Mouse (Mus musculus) limb, embryonic 14.5 days (tissue): ENCODE data around the gene Plxna4. TPM values are rescaled to one million over a fixed set of nuclear protein-coding genes. Genes with fewer than 3 reads are reported as not detected.

ENCODE experiments used
- ATAC-seq: fragments of 200-750 bp; cut with Nextera tagmentation; 2 replicates; pipeline ENCODE4 v1.8.0; 2017; ENCODE audit warnings: low read depth, moderate number of reproducible peaks, moderate TSS enrichment; ENCODE audit not compliant: low FRiP score
- DNase-seq: peaks from one replicate; pipeline ENCODE4 v3.0.0-alpha.2; 2015; ENCODE audit warnings: low spot score
- H3K27ac ChIP-seq: fragments of 300-500 bp; sonication (generic); replicated peaks from 2 replicates; pipeline ENCODE4 v1.5.1; 2014; ENCODE audit warnings: low read depth, mild to moderate bottlenecking, low read length, moderate library complexity, mixed read lengths
- H3K27me3 ChIP-seq: fragments of 300-500 bp; sonication (generic); 2 replicates; pipeline ENCODE4 v1.6.1; 2014; ENCODE audit warnings: low read length, mixed read lengths; ENCODE audit not compliant: control insufficient read depth, insufficient read depth
- H3K36me3 ChIP-seq: fragments of 300-500 bp; sonication (generic); 2 replicates; pipeline ENCODE4 v1.6.1; 2014; ENCODE audit warnings: mild to moderate bottlenecking, low read length, moderate library complexity, mixed read lengths; ENCODE audit not compliant: control insufficient read depth, insufficient read depth
- H3K4me1 ChIP-seq: fragments of 300-500 bp; sonication (generic); 2 replicates; pipeline ENCODE4 v1.6.1; 2014; ENCODE audit warnings: antibody characterized with exemption, low read length, mixed read lengths; ENCODE audit not compliant: control insufficient read depth, insufficient read depth
- H3K4me2 ChIP-seq: fragments of 300-500 bp; sonication (generic); replicated peaks from 2 replicates; pipeline ENCODE4 v1.6.1; 2014; ENCODE audit warnings: low read depth, mild to moderate bottlenecking, low read length, moderate library complexity; ENCODE audit not compliant: severe bottlenecking
- H3K4me3 ChIP-seq: fragments of 300-500 bp; sonication (generic); replicated peaks from 2 replicates; pipeline ENCODE4 v1.5.1; 2014; ENCODE audit warnings: low read length
- H3K9ac ChIP-seq: fragments of 300-500 bp; sonication (generic); 2 replicates; pipeline ENCODE4 v1.6.1; 2014; ENCODE audit warnings: mild to moderate bottlenecking, low read depth, low read length, moderate library complexity; ENCODE audit not compliant: severe bottlenecking
- H3K9me3 ChIP-seq: fragments of 300-500 bp; sonication (generic); 2 replicates; pipeline ENCODE4 v1.6.1; 2016; ENCODE audit warnings: low read length; ENCODE audit not compliant: control insufficient read depth
- POLR2A ChIP-seq: fragments of 200-500 bp; IDR thresholded peaks from 2 replicates; pipeline ENCODE4 v1.8.0; 2012; ENCODE audit warnings: inconsistent platforms, mild to moderate bottlenecking, moderate library complexity, borderline replicate concordance; ENCODE audit not compliant: insufficient read depth, insufficient read length; ENCODE audit errors: extremely low read depth
- WGBS: fragments of 180-500 bp; shearing (Covaris S2); extraction: QIAGEN DNeasy Blood & Tissue Kit; methylation state at CpG from one replicate; pipeline ENCODE4 v1.1.7; 2014; 5-methylcytosine and 5-hydroxymethylcytosine counted together
- polyA plus RNA-seq, 2 experiments: library from polyadenylated mRNA; depleted of rRNA in 1 of 2; stranded (reverse) in 1 of 2; unstranded in 1 of 2; fragments of >200 nt; fragmentation: Nextera tagmentation in 1 of 2; extraction: Ambion mirVana in 1 of 2; gene quantifications; 2 replicates each; pipeline versions ENCODE4 v1.2.1 to v1.2.3; 2012 to 2014

Gene Plxna4
- polyA plus RNA-seq, 2 experiments, result 4.4 to 6.4 TPM

DNA sequence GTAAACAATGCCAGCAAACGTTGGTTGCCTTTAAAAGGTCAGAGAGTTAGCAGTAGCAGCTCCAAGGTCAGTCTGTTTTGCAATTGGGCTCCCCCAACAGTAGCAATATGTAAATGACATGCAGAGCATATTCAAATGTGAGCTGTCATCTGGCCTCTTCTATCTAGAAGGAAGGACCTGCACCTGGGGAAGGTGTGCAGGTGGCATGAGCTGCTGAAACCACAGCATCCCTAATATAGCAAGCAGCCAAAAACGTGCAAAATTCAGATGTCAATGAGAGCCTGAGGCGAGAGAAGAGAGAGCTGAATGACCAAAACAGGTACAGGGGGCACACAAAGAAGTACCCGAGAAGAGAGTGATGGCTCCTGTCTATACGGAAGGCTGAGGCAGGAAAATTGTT lies 118.8 kb downstream of the Plxna4 start:
- 61% methylated on average over 5 of the region's 5 CpGs for WGBS
- 0 out of 2 replicates have a peak, but pooled peaks cover 5% of the 10 kb centered on the region for H3K4me1 ChIP-seq
- ATAC-seq, result no peak
- H3K36me3 ChIP-seq, result no peaks in the 10 kb centered on the region
- DNase-seq, result no peak
- no peak overlapping the region for H3K4me3 ChIP-seq
- H3K9ac ChIP-seq, result no peak overlapping the region
- H3K4me2 ChIP-seq, result no peak overlapping the region
- no peaks in the 10 kb centered on the region for H3K27me3 ChIP-seq
- no peak for TF ChIP-seq POLR2A
- H3K9me3 ChIP-seq, result no peaks in the 10 kb centered on the region
- H3K27ac ChIP-seq, result no peak overlapping the region

DNA sequence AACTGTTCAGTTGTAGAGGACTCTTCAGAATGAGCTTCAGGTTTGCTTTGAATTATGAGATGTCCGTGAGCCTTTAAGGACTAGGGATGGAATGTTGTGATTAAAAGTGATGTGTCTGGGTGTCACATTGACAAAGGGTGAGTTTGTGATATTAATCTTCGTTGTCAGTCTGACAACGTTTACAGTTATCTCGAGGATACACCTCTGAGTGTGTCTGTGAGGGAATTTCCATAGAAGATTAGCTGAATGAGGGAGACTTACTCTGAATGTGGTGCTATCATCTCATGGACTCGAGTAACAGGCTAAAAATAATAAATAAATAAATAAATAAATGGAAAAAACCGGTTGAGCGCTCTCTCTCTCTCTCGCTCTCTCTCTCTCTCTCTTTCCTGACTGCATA lies 122.9 kb downstream of the Plxna4 start:
- 78% methylated on average over 8 of the region's 8 CpGs for WGBS
- no peak for TF ChIP-seq POLR2A
- no peak overlapping the region for H3K4me3 ChIP-seq

GRCm38 (mm10) chr6:32464637-32465036 lies 123.4 kb downstream of the Plxna4 start:
- DNase-seq (no peak), ATAC-seq (no peak)
- Histone ChIP-seq H3K27ac (no peak overlapping the region), H3K27me3 (no peaks in the 10 kb centered on the region), H3K9me3 (no peaks in the 10 kb centered on the region), H3K4me1 (0 out of 2 replicates have a peak, but pooled peaks cover 2% of the 10 kb centered on the region), H3K4me3 (no peak overlapping the region), H3K9ac (no peak overlapping the region), H3K36me3 (no peaks in the 10 kb centered on the region), H3K4me2 (no peak overlapping the region)
- no peak for TF ChIP-seq POLR2A
- 22% methylated on average over 8 of the region's 8 CpGs for WGBS

More for the DNA sequence above, 122.9 kb downstream of the Plxna4 start:
- Histone ChIP-seq H3K27me3 (no peaks in the 10 kb centered on the region), H3K4me1 (0 out of 2 replicates have a peak, but pooled peaks cover 2% of the 10 kb centered on the region), H3K27ac (no peak overlapping the region), H3K9ac (no peak overlapping the region), H3K36me3 (no peaks in the 10 kb centered on the region), H3K9me3 (no peaks in the 10 kb centered on the region), H3K4me2 (no peak overlapping the region)
- no peak for DNase-seq
- no peak for ATAC-seq

DNA sequence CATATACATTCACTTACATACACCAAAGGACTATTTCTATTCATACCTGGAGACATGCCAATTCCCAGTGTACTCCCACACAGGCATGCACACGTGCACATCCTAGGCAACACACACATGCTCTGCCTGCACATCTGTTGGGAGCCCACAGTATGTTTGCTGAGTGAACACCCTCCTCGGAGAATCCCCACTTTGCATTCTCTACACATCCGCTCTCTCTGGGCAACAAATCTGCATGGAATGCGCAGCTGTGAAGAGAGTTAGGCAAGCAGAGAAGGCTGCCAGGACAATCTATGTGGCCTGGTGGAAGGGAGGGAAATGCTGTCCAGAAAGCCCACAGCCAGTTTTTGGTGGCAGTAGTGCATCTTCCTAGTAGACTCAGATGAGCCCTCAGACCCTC lies 123.9 kb downstream of the Plxna4 start:
- DNase-seq (peak; percentile 34), ATAC-seq (no peak)
- no peaks in the 10 kb centered on the region for H3K9me3 ChIP-seq
- 56% methylated on average over 4 of the region's 4 CpGs for WGBS
- no peak for TF ChIP-seq POLR2A
- no peak overlapping the region for H3K9ac ChIP-seq
- no peaks in the 10 kb centered on the region for H3K36me3 ChIP-seq
- H3K27me3 ChIP-seq, result no peaks in the 10 kb centered on the region
- H3K4me3 ChIP-seq, result no peak overlapping the region
- H3K4me1 ChIP-seq, result 0 out of 2 replicates have a peak, but pooled peaks cover 2% of the 10 kb centered on the region
- H3K27ac ChIP-seq, result no peak overlapping the region
- no peak overlapping the region for H3K4me2 ChIP-seq

DNA sequence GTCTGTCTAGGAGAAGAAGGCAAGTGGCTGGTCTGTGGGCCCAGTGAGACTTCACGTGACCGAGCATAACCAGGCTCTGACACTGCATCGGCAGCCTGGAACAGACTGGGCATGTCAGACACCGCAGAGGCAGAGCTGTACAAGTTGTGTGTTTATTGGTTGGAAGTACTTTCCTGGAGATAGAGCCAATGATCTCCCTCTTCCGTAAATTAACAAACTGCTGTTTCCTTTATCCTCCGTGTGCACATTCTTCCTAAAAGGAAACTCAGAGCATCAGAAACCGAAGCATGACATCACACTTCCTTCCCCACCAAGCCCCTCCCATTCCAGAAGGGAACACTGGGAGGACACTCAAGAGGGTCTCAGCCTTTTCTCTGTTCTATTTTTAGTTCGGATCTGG lies 127.6 kb downstream of the Plxna4 start:
- Histone ChIP-seq H3K4me3 (no peak overlapping the region), H3K4me2 (no peak overlapping the region), H3K27me3 (no peaks in the 10 kb centered on the region), H3K4me1 (0 out of 2 replicates have a peak, but pooled peaks cover 2% of the 10 kb centered on the region), H3K36me3 (no peaks in the 10 kb centered on the region), H3K27ac (no peak overlapping the region), H3K9ac (no peak overlapping the region), H3K9me3 (no peaks in the 10 kb centered on the region)
- DNase-seq, result no peak
- no peak for TF ChIP-seq POLR2A
- no peak for ATAC-seq
- WGBS, result 77% methylated on average over 8 of the region's 8 CpGs

DNA sequence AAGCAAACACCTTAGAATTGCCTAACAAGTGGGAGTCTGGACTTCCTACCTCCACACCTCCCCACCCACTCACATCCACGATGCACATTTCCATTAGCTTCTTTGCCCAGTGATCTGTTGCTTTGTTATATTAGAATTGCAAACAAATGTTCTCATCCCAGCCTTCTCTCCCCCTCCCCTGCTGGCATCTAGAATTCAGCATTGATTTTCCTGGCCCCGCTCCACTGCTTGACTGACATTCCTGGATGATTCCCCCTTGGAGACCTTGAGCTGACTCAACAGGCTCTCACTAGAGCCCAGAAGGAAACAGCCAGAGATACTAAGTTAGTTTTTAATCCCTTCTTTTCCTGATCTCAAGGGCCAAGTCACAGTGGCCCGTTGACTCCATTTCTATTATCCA lies 131.4 kb downstream of the Plxna4 start:
- Histone ChIP-seq H3K9ac (no peak overlapping the region), H3K27me3 (no peaks in the 10 kb centered on the region), H3K9me3 (no peaks in the 10 kb centered on the region), H3K36me3 (no peaks in the 10 kb centered on the region), H3K4me3 (no peak overlapping the region), H3K27ac (no peak overlapping the region), H3K4me2 (no peak overlapping the region), H3K4me1 (no peaks in the 10 kb centered on the region)
- 89% methylated on average over 3 of the region's 3 CpGs for WGBS
- ATAC-seq (no peak), DNase-seq (no peak)
- no peak for TF ChIP-seq POLR2A
